Mouse (Mus musculus): ENCODE data around the gene Msantd2. TPM values are rescaled to one million over a fixed set of nuclear protein-coding genes. Genes with fewer than 3 reads are reported as not detected.
A peak's percentile ranks its signal among the peaks of the same experiment; 100 is the strongest.

The Msantd2 gene
- polyA plus RNA-seq, 1 experiment from 2014 or later = 3.3 TPM

GRCm38 (mm10) chr9:37551751-37552531 is 62.8 kb downstream of the Msantd2 start:
- H3K9ac ChIP-seq (replicated peaks) = no peak overlapping the region; the same call in 1 of the 2 replicates
- H3K4me2 ChIP-seq (ENCODE audit: low read depth, low read length) = peak overlapping the region; percentile 83
- H3K4me1 ChIP-seq (ENCODE audit: insufficient read depth) = peaks cover 26% of the 10 kb centered on the region
- TF ChIP-seq CTCF (IDR thresholded peaks at IDR 0.05; ENCODE audit: low read depth) (no peak), EP300 (IDR thresholded peaks at IDR 0.05; ENCODE audit: low read depth) (no peak)
- no peaks in the 10 kb centered on the region for H3K36me3 ChIP-seq (replicated peaks; ENCODE audit: insufficient read depth, low read length)
- DNase-seq (no peak), ATAC-seq (no peak)
- no peak overlapping the region for H3K27ac ChIP-seq (ENCODE audit: low read depth)
- WGBS (ENCODE audit: insufficient replicate concordance) = 3% methylated on average over 23 of the region's 23 CpGs
- no peaks in the 10 kb centered on the region for H3K9me3 ChIP-seq (ENCODE audit: low read length)
- H3K4me3 ChIP-seq (ENCODE audit: low read depth, low read length) = peak overlapping the region; percentile 43
- peaks cover 18% of the 10 kb centered on the region for H3K27me3 ChIP-seq (ENCODE audit: insufficient read depth, low read length)

DNA sequence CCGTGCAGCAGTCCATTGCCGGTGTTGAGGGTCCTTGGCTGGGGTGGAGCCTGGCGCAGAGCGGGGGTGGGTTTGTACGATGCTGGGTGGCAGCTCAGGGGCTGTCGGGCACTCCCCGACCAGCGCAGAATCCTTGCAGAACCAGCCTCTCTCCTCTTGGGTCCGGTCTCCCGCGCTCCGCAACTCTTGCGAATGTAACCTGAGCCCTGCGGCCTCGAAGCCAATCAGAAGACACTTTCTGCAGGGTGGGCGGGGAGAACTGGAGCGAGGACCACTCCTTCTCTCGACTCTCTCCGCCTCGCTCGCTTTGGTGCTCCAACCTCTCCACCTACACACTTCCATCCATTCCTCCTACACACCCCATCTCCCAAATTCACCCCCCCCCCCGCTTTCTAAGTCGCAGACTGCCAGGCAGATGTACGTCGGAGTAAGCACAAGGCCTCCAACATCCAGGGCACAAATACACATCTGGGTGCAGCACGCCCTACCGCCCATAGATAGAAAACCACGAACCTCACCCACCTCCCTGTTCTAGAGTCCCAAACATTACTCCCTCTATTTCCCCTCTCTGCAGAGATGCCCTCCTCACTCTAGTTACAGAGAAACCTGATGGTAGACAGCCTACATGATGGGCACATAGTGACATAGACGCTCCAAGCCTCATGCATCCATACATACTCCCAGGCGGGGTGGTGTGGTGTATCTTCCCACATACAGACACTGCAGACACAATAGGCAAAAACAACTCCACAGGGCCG is 63.6 kb downstream of the Msantd2 start, which contains the start of gene Nrgn:
Gene Nrgn, minus strand, starts transcription at position 369 of the 758 bp plus-strand sequence.
- Histone ChIP-seq H3K9me3 (ENCODE audit: low read length) (no peaks in the 10 kb centered on the region), H3K4me3 (ENCODE audit: low read depth, low read length) (peak within 1 kb of the TSS; percentile 43), H3K4me1 (ENCODE audit: insufficient read depth) (peaks cover 26% of the 10 kb centered on the region), H3K36me3 (replicated peaks; ENCODE audit: insufficient read depth, low read length) (no peaks in the 10 kb centered on the region), H3K4me2 (ENCODE audit: low read depth, low read length) (peak within 1 kb of the TSS; percentile 83), H3K27ac (ENCODE audit: low read depth) (no peak within 1 kb of the TSS), H3K9ac (replicated peaks) (no peak within 1 kb of the TSS; the same call in 1 of the 2 replicates), H3K27me3 (ENCODE audit: insufficient read depth, low read length) (peaks cover 18% of the 10 kb centered on the region)
- WGBS (ENCODE audit: insufficient replicate concordance) = 3% methylated on average over 31 of the region's 31 CpGs
- DNase-seq = peak; percentile 74
- TF ChIP-seq CTCF (IDR thresholded peaks at IDR 0.05; ENCODE audit: low read depth) (no peak), EP300 (IDR thresholded peaks at IDR 0.05; ENCODE audit: low read depth) (no peak)
- ATAC-seq = peak; percentile 81

GRCm38 (mm10) chr9:37554279-37554678 is 65.2 kb downstream of the Msantd2 start:
- Histone ChIP-seq H3K4me2 (ENCODE audit: low read depth, low read length) (no peak overlapping the region), H3K27me3 (ENCODE audit: insufficient read depth, low read length) (peaks cover 18% of the 10 kb centered on the region), H3K4me1 (ENCODE audit: insufficient read depth) (peaks cover 26% of the 10 kb centered on the region), H3K27ac (ENCODE audit: low read depth) (no peak overlapping the region), H3K9ac (replicated peaks) (no peak overlapping the region), H3K4me3 (ENCODE audit: low read depth, low read length) (no peak overlapping the region), H3K9me3 (ENCODE audit: low read length) (no peaks in the 10 kb centered on the region), H3K36me3 (replicated peaks; ENCODE audit: insufficient read depth, low read length) (no peaks in the 10 kb centered on the region)
- no peak for DNase-seq
- peak; percentile 79 for ATAC-seq
- TF ChIP-seq CTCF (IDR thresholded peaks at IDR 0.05; ENCODE audit: low read depth) (no peak), EP300 (IDR thresholded peaks at IDR 0.05; ENCODE audit: low read depth) (peak; percentile 75)
- 31% methylated on average over 1 of the region's 1 CpGs for WGBS (ENCODE audit: insufficient replicate concordance)

GRCm38 (mm10) chr9:37554838-37555748 is 66.0 kb downstream of the Msantd2 start, which contains the start of gene Siae:
Siae (plus strand) TSS chr9:37555698.
- Histone ChIP-seq H3K4me2 (ENCODE audit: low read depth, low read length) (no peak within 1 kb of the TSS), H3K9ac (replicated peaks) (no peak within 1 kb of the TSS), H3K36me3 (replicated peaks; ENCODE audit: insufficient read depth, low read length) (no peaks in the 10 kb centered on the region), H3K27me3 (ENCODE audit: insufficient read depth, low read length) (peaks cover 18% of the 10 kb centered on the region), H3K4me3 (ENCODE audit: low read depth, low read length) (no peak within 1 kb of the TSS), H3K4me1 (ENCODE audit: insufficient read depth) (peaks cover 26% of the 10 kb centered on the region), H3K27ac (ENCODE audit: low read depth) (no peak within 1 kb of the TSS), H3K9me3 (ENCODE audit: low read length) (no peaks in the 10 kb centered on the region)
- no peak for TF ChIP-seq CTCF (IDR thresholded peaks at IDR 0.05; ENCODE audit: low read depth)
- TF ChIP-seq EP300 (IDR thresholded peaks at IDR 0.05; ENCODE audit: low read depth) = no peak
- no peak for ATAC-seq
- no peak for DNase-seq
- 31% methylated on average over 7 of the region's 7 CpGs for WGBS (ENCODE audit: insufficient replicate concordance)

GRCm38 (mm10) chr9:37556366-37556765 is 67.2 kb downstream of the Msantd2 start:
- ATAC-seq = no peak
- TF ChIP-seq CTCF (IDR thresholded peaks at IDR 0.05; ENCODE audit: low read depth) (no peak), EP300 (IDR thresholded peaks at IDR 0.05; ENCODE audit: low read depth) (no peak)
- no peaks in the 10 kb centered on the region for H3K9me3 ChIP-seq (ENCODE audit: low read length)
- H3K27ac ChIP-seq (ENCODE audit: low read depth) = no peak overlapping the region
- no peak overlapping the region for H3K9ac ChIP-seq (replicated peaks)
- H3K4me3 ChIP-seq (ENCODE audit: low read depth, low read length) = no peak overlapping the region
- 48% methylated on average over 3 of the region's 3 CpGs for WGBS (ENCODE audit: insufficient replicate concordance)
- no peak for DNase-seq
- H3K36me3 ChIP-seq (replicated peaks; ENCODE audit: insufficient read depth, low read length) = no peaks in the 10 kb centered on the region
- peaks cover 26% of the 10 kb centered on the region for H3K4me1 ChIP-seq (ENCODE audit: insufficient read depth)
- peaks cover 15% of the 10 kb centered on the region for H3K27me3 ChIP-seq (ENCODE audit: insufficient read depth, low read length)
- no peak overlapping the region for H3K4me2 ChIP-seq (ENCODE audit: low read depth, low read length)
